Mouse (Mus musculus) spleen, postnatal 14 days (tissue): ENCODE results near the gene Gm11116.
"Not testable (repeated sequence)": the region's sequence is repeated elsewhere in the genome, so short reads cannot be mapped to it uniquely, and the experiment has no call there.

Source experiments
- DNase-seq, 2 experiments: peaks; one replicate each; pipeline ENCODE4 v3.0.0; 2021 to 2022; ENCODE audit warnings: low spot score in 2 of 2

The Gm11116 gene

DNA sequence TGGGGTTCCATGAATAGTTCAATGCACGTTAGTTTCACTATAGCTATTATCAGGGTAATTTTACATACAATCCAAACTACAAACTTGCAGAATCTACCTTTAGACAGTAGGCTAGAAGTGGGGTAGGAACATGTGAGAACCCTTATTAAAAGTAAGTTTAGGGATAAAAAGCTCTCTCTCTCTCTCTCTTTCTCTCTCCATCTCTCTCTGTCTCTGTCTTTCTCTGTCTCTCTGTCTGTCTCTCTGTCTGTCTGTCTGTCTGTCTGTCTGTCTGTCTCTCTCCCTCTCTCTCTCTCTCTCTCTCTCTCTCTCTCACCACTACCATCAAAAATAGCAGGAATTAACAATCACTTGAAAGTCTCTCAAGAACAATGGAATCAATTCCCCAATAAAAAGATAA is at the start of gene Gm11116:
Gm11116 (minus strand) TSS at position 101 of the 400 bp plus-strand sequence.
- DNase-seq: no peak

DNA sequence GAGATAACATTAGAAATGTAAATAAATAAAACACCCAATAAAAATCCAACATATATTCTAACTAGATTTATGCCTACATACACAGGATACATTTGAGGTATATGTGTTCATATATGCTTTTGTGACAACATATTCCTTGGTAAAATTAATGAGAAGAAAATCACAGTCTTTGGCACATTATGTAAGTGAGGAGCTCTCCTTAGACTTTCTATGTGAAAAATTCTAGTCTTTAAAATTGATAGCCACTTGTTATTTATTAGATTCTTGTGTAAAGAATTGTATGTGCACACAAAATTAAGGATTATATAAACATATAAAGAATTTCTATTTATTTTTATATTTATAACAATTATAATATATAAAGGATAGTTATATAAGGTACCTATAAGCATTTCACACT is 42.7 kb upstream of the Gm11116 start, which contains the start of gene Gm11115:
Gm11115 (minus strand) TSS at position 101 of the 400 bp plus-strand sequence.
- no peak for DNase-seq

DNA sequence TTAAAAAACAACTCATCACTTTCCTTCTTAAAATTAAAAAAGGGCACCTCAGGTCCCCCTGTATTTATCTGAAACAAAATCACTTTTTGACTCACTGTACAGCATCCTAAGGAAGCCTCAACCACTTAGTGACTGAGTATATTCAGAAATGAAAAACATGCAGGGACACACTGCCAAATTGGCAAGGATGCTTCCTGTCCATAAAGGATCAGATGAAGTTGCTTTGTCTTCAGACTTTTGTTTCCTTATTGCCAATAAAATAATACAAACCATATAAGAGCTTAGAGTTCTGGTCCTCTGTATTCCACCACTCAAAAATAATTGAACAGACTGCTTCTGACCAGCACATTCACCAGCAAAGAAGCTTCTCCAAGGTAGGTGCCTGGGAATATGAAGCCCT is 25.1 kb downstream of the Gm11116 start, which contains the start of gene Smr2:
Smr2 (plus strand) TSS at position 301 of the 400 bp plus-strand sequence.
- DNase-seq: not testable (repeated sequence)
